Mouse (Mus musculus) ES-Bruce4 (cell line): ENCODE data around the gene Hfe.

ENCODE experiments used
- CTCF ChIP-seq: IDR thresholded peaks from one replicate; pipeline ENCODE4 v1.8.1; 2011; ENCODE audit warnings: low read depth, low read length
- EP300 ChIP-seq: IDR thresholded peaks from 2 replicates; pipeline ENCODE4 v1.6.1; 2011; ENCODE audit warnings: low read depth, low read length; ENCODE audit not compliant: insufficient read depth

- no peak for TF ChIP-seq CTCF
- no peak for TF ChIP-seq EP300
These were observed 29.2 kb upstream of the Hfe start for GRCm38 (mm10) chr13:23739922-23740252.
